Mouse (Mus musculus): Measurements from ENCODE around the gene Pkp4. TPM values are rescaled to one million over a fixed set of nuclear protein-coding genes. Genes with fewer than 3 reads are reported as not detected.

Pkp4 gene
- polyA plus RNA-seq, 1 experiment from 2014 or later = 24.7 TPM

- 33% methylated on average over 9 of the region's 9 CpGs for WGBS
- Histone ChIP-seq H3K9ac (no peak overlapping the region), H3K4me3 (replicated peaks) (no peak overlapping the region), H3K27me3 (no peaks in the 10 kb centered on the region), H3K4me1 (peaks cover 28% of the 10 kb centered on the region), H3K4me2 (0 out of 2 replicates have a peak overlapping the region, but pooled peaks have one; percentile 23), H3K36me3 (no peaks in the 10 kb centered on the region), H3K9me3 (replicated peaks) (no peaks in the 10 kb centered on the region), H3K27ac (peak overlapping the region; percentile 83)
- peak; percentile 77 for ATAC-seq (replicated peaks; ENCODE audit: low FRiP score)
These were observed 9.0 kb downstream of the Pkp4 start for GRCm38 (mm10) chr2:59169572-59170207.

GRCm38 (mm10) chr2:59170208-59170589, 9.5 kb downstream of the Pkp4 start:
- Histone ChIP-seq H3K9ac (no peak overlapping the region), H3K36me3 (no peaks in the 10 kb centered on the region), H3K4me2 (no peak overlapping the region), H3K4me1 (peaks cover 28% of the 10 kb centered on the region), H3K9me3 (replicated peaks) (no peaks in the 10 kb centered on the region), H3K4me3 (replicated peaks) (no peak overlapping the region), H3K27me3 (no peaks in the 10 kb centered on the region), H3K27ac (peak overlapping the region; percentile 83)
- peak; percentile 74; the same call in 1 of the 2 replicates for ATAC-seq (replicated peaks; ENCODE audit: low FRiP score)
- 48% methylated on average over 3 of the region's 3 CpGs for WGBS

GRCm38 (mm10) chr2:59170593-59170992, 9.9 kb downstream of the Pkp4 start:
- Histone ChIP-seq H3K27me3 (no peaks in the 10 kb centered on the region), H3K36me3 (no peaks in the 10 kb centered on the region), H3K9ac (no peak overlapping the region), H3K9me3 (replicated peaks) (no peaks in the 10 kb centered on the region), H3K4me3 (replicated peaks) (no peak overlapping the region), H3K4me2 (no peak overlapping the region), H3K27ac (0 out of 2 replicates have a peak overlapping the region, but pooled peaks have one; percentile 27), H3K4me1 (peaks cover 28% of the 10 kb centered on the region)
- ATAC-seq (replicated peaks; ENCODE audit: low FRiP score) = no peak
- 97% methylated on average over 5 of the region's 5 CpGs for WGBS

- no peaks in the 10 kb centered on the region for H3K9me3 ChIP-seq (replicated peaks)
- no peak overlapping the region for H3K4me2 ChIP-seq
- no peak overlapping the region for H3K4me3 ChIP-seq (replicated peaks)
- no peak overlapping the region for H3K9ac ChIP-seq
- no peaks in the 10 kb centered on the region for H3K36me3 ChIP-seq
- 71% methylated on average over 5 of the region's 5 CpGs for WGBS
- H3K27ac ChIP-seq = peak overlapping the region; percentile 41; the same call in 1 of the 2 replicates
- no peak for ATAC-seq (replicated peaks; ENCODE audit: low FRiP score)
- no peaks in the 10 kb centered on the region for H3K27me3 ChIP-seq
- peaks cover 36% of the 10 kb centered on the region for H3K4me1 ChIP-seq
These were observed 10.9 kb downstream of the Pkp4 start for GRCm38 (mm10) chr2:59171533-59171932.

- WGBS = 68% methylated on average over 6 of the region's 6 CpGs
- Histone ChIP-seq H3K9me3 (replicated peaks) (no peaks in the 10 kb centered on the region), H3K4me2 (0 out of 2 replicates have a peak overlapping the region, but pooled peaks have one; percentile 21), H3K9ac (no peak overlapping the region), H3K27ac (peak overlapping the region; percentile 58), H3K27me3 (no peaks in the 10 kb centered on the region), H3K4me1 (peaks cover 50% of the 10 kb centered on the region), H3K4me3 (replicated peaks) (no peak overlapping the region), H3K36me3 (no peaks in the 10 kb centered on the region)
- peak; percentile 67; the same call in 1 of the 2 replicates for ATAC-seq (replicated peaks; ENCODE audit: low FRiP score)
These were observed 15.3 kb downstream of the Pkp4 start for GRCm38 (mm10) chr2:59175926-59176325.

- Histone ChIP-seq H3K4me2 (no peak overlapping the region), H3K27me3 (no peaks in the 10 kb centered on the region), H3K27ac (no peak overlapping the region), H3K9me3 (replicated peaks) (no peaks in the 10 kb centered on the region), H3K4me1 (peaks cover 40% of the 10 kb centered on the region), H3K36me3 (no peaks in the 10 kb centered on the region), H3K9ac (no peak overlapping the region), H3K4me3 (replicated peaks) (no peak overlapping the region)
- WGBS = 92% methylated on average over 8 of the region's 8 CpGs
- ATAC-seq (replicated peaks; ENCODE audit: low FRiP score) = no peak
These were observed 17.5 kb downstream of the Pkp4 start for GRCm38 (mm10) chr2:59178191-59178590.

- 45% methylated on average over 4 of the region's 4 CpGs for WGBS
These were observed 18.3 kb downstream of the Pkp4 start for GRCm38 (mm10) chr2:59178960-59179359.

GRCm38 (mm10) chr2:59179487-59179886, 18.8 kb downstream of the Pkp4 start:
- Histone ChIP-seq H3K4me3 (replicated peaks) (no peak overlapping the region), H3K27ac (peak overlapping the region; percentile 23; the same call in 1 of the 2 replicates), H3K4me2 (no peak overlapping the region), H3K9me3 (replicated peaks) (no peaks in the 10 kb centered on the region), H3K9ac (no peak overlapping the region), H3K27me3 (no peaks in the 10 kb centered on the region), H3K4me1 (peaks cover 37% of the 10 kb centered on the region), H3K36me3 (no peaks in the 10 kb centered on the region)
- 0 out of 2 replicates have a peak, but pooled peaks have one; percentile 1 for ATAC-seq (replicated peaks; ENCODE audit: low FRiP score)
- WGBS = 57% methylated on average over 5 of the region's 5 CpGs

More at GRCm38 (mm10) chr2:59178960-59179359, 18.3 kb downstream of the Pkp4 start:
- Histone ChIP-seq H3K9ac (no peak overlapping the region), H3K4me1 (peaks cover 37% of the 10 kb centered on the region), H3K4me2 (no peak overlapping the region), H3K9me3 (replicated peaks) (no peaks in the 10 kb centered on the region), H3K27ac (peak overlapping the region; percentile 23; the same call in 1 of the 2 replicates), H3K27me3 (no peaks in the 10 kb centered on the region), H3K4me3 (replicated peaks) (no peak overlapping the region), H3K36me3 (no peaks in the 10 kb centered on the region)
- ATAC-seq (replicated peaks; ENCODE audit: low FRiP score) = peak; percentile 55; the same call in 1 of the 2 replicates

- Histone ChIP-seq H3K4me2 (no peak overlapping the region), H3K4me1 (peaks cover 28% of the 10 kb centered on the region), H3K4me3 (replicated peaks) (no peak overlapping the region), H3K36me3 (no peaks in the 10 kb centered on the region), H3K9ac (no peak overlapping the region), H3K27me3 (no peaks in the 10 kb centered on the region), H3K27ac (no peak overlapping the region), H3K9me3 (replicated peaks) (no peaks in the 10 kb centered on the region)
- no peak for ATAC-seq (replicated peaks; ENCODE audit: low FRiP score)
- 84% methylated on average over 15 of the region's 15 CpGs for WGBS
These were observed 20.9 kb downstream of the Pkp4 start for GRCm38 (mm10) chr2:59181321-59182113.

- no peaks in the 10 kb centered on the region for H3K27me3 ChIP-seq
- H3K4me3 ChIP-seq (replicated peaks) = no peak overlapping the region
- H3K4me2 ChIP-seq = no peak overlapping the region
- H3K9me3 ChIP-seq (replicated peaks) = no peaks in the 10 kb centered on the region
- ATAC-seq (replicated peaks; ENCODE audit: low FRiP score) = no peak
- peaks cover 15% of the 10 kb centered on the region for H3K36me3 ChIP-seq
- H3K9ac ChIP-seq = no peak overlapping the region
- H3K27ac ChIP-seq = no peak overlapping the region
- H3K4me1 ChIP-seq = peaks cover 16% of the 10 kb centered on the region
- WGBS = 72% methylated on average over 4 of the region's 4 CpGs
These were observed 22.9 kb downstream of the Pkp4 start for GRCm38 (mm10) chr2:59183541-59183940.

GRCm38 (mm10) chr2:59184107-59185064, 23.7 kb downstream of the Pkp4 start:
- Histone ChIP-seq H3K36me3 (peaks cover 15% of the 10 kb centered on the region), H3K4me2 (no peak overlapping the region), H3K4me1 (peaks cover 10% of the 10 kb centered on the region), H3K4me3 (replicated peaks) (no peak overlapping the region), H3K9ac (no peak overlapping the region), H3K27ac (no peak overlapping the region), H3K27me3 (no peaks in the 10 kb centered on the region), H3K9me3 (replicated peaks) (no peaks in the 10 kb centered on the region)
- 74% methylated on average over 11 of the region's 11 CpGs for WGBS
- ATAC-seq (replicated peaks; ENCODE audit: low FRiP score) = 0 out of 2 replicates have a peak, but pooled peaks have one; percentile 36

Data from kidney, embryonic 15.5 days (tissue).